Mouse (Mus musculus) spleen, adult 2 months (tissue): ENCODE data around the gene Dtnb.

Experiments used
- CTCF ChIP-seq: fragments of 200-500 bp; IDR thresholded peaks from 2 replicates; pipeline ENCODE4 v1.5.1; 2011; ENCODE audit warnings: mild to moderate bottlenecking, inconsistent platforms; ENCODE audit not compliant: insufficient read depth, insufficient read length, insufficient replicate concordance; ENCODE audit errors: extremely low read depth
- POLR2A ChIP-seq: fragments of 200-500 bp; IDR thresholded peaks from 2 replicates; pipeline ENCODE4 v1.6.1; 2011; ENCODE audit warnings: low read depth, low read length, inconsistent platforms

DNA sequence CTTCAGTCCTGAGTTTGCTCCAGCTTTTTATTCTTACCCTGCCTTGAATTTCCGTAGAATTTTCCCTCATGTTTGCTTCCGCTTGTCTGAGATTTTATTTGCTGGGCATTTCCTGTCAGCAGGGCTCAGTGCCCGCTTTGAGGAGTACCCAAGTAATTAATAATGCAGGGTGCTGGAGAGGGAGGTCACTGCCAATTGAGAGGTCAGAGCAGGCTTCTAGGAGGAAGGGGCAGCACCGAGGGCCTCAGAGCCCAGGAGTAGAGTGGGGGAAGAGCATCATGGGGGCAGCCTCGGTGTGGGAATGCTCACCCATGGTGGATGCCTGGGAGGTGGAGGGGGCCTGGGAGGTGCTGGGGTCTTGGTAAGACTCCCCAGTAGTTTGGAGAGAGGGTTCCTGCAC, 239.4 kb downstream of the Dtnb start:
- TF ChIP-seq CTCF = no peak
- TF ChIP-seq POLR2A = no peak
